Mouse (Mus musculus) WW6 (cell line): Measurements from ENCODE around the gene Slc35a5.
A peak's percentile ranks its signal among the peaks of the same experiment; 100 is the strongest.

Experiments
- DNase-seq: peaks from one replicate; pipeline ENCODE4 v3.0.0-alpha.2; 2013; ENCODE audit warnings: low read depth, low spot score

Slc35a5 gene

GRCm38 (mm10) chr16:45158522-45159388, at the start of gene Slc35a5, which contains the start of gene Atg3:
Gene Slc35a5, minus strand, starts transcription at chr16:45158706.
Gene Atg3, plus strand, starts transcription at chr16:45158785.
- DNase-seq, result peak; percentile 89

- DNase-seq, result no peak
Measured at GRCm38 (mm10) chr16:45204859-45205670, 46.6 kb upstream of the Slc35a5 start.

GRCm38 (mm10) chr16:45204438-45204837, 45.9 kb upstream of the Slc35a5 start:
- no peak for DNase-seq

- no peak for DNase-seq
Measured at GRCm38 (mm10) chr16:45201395-45201794, 42.9 kb upstream of the Slc35a5 start.

GRCm38 (mm10) chr16:45196816-45197215, 38.3 kb upstream of the Slc35a5 start:
- peak; percentile 31 for DNase-seq

- peak; percentile 16 for DNase-seq
Measured at GRCm38 (mm10) chr16:45192613-45193012, 34.1 kb upstream of the Slc35a5 start.

GRCm38 (mm10) chr16:45181824-45182223, 23.3 kb upstream of the Slc35a5 start:
- DNase-seq, result no peak

- DNase-seq, result no peak
Measured at GRCm38 (mm10) chr16:45178552-45178951, 20.0 kb upstream of the Slc35a5 start.

- DNase-seq, result no peak
Measured at GRCm38 (mm10) chr16:45159389-45159716, 847 bp upstream of the Slc35a5 start.

- peak; percentile 45 for DNase-seq
Measured at GRCm38 (mm10) chr16:45158136-45158521, 377 bp downstream of the Slc35a5 start.

- no peak for DNase-seq
Measured at GRCm38 (mm10) chr16:45154741-45155250, 3.7 kb downstream of the Slc35a5 start.

- no peak for DNase-seq
Measured at GRCm38 (mm10) chr16:45148488-45149082, 9.9 kb downstream of the Slc35a5 start.

- DNase-seq, result no peak
Measured at GRCm38 (mm10) chr16:45145119-45145518, 13.4 kb downstream of the Slc35a5 start.

- DNase-seq, result no peak
Measured at GRCm38 (mm10) chr16:45142565-45142964, 15.9 kb downstream of the Slc35a5 start.

- no peak for DNase-seq
Measured at GRCm38 (mm10) chr16:45141711-45142110, 16.8 kb downstream of the Slc35a5 start.

GRCm38 (mm10) chr16:45127936-45128710, 30.4 kb downstream of the Slc35a5 start:
- DNase-seq, result no peak

- DNase-seq, result no peak
Measured at GRCm38 (mm10) chr16:45124230-45125203, 34.0 kb downstream of the Slc35a5 start.

GRCm38 (mm10) chr16:45122571-45122970, 35.9 kb downstream of the Slc35a5 start:
- no peak for DNase-seq

- no peak for DNase-seq
Measured at GRCm38 (mm10) chr16:45120844-45121425, 37.6 kb downstream of the Slc35a5 start.

- no peak for DNase-seq
Measured at GRCm38 (mm10) chr16:45118760-45119159, 39.7 kb downstream of the Slc35a5 start.
